Mouse (Mus musculus): ENCODE results near the gene Padi2. TPM values are rescaled to one million over a fixed set of nuclear protein-coding genes. Genes with fewer than 3 reads are reported as not detected.

The Padi2 gene
- polyA plus RNA-seq, 2 experiments: 1.0 to 1.8 TPM

DNA sequence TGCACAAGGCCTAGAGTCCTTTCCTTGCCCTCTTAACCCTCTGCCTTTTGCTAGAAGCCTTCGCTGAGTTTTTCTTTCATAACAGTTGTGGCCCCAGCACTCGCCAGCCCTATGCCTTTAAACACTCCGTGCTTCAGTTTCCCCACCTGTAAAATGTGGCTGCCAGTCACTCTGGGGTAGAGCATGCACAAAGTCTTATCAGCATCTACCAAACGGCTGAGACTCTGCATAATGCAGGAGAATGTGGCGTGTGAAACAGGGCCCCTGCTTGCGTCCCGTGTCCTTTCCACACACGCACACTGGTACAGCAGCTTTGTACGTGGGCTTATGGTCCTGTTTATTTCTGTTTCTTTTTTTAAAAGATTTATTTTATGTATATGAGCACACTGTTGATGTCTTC lies 90.7 kb downstream of the Padi2 start:
- DNase-seq (ENCODE audit: low read depth in 3 of 3, low spot score in 3 of 3) (no peak), ATAC-seq (ENCODE audit: insufficient read depth) (peak; percentile 65)
- Histone ChIP-seq H3K4me1 (replicated peaks; ENCODE audit: control insufficient read depth in 2 of 2, insufficient read depth in 2 of 2, low read length in 1 of 2) (no peaks in the 10 kb centered on the region), H3K9me3 (ENCODE audit: control insufficient read depth, low read length) (no peaks in the 10 kb centered on the region), H3K27me3 (ENCODE audit: control insufficient read depth, insufficient read depth, low read length) (no peaks in the 10 kb centered on the region), H3K9ac (replicated peaks) (no peak overlapping the region), H3K27ac (no peak overlapping the region), H3K4me3 (ENCODE audit: insufficient read depth in 1 of 2, low read depth in 2 of 2, low read length in 2 of 2) (no peak overlapping the region), H3K4me2 (ENCODE audit: low read depth) (no peak overlapping the region), H3K36me3 (replicated peaks; ENCODE audit: control insufficient read depth, insufficient read depth, low read depth) (no peaks in the 10 kb centered on the region; the same call in 1 of the 2 replicates)
- 29% methylated on average over 9 of the region's 9 CpGs for WGBS (ENCODE audit: insufficient replicate concordance)
- TF ChIP-seq CTCF (IDR thresholded peaks at IDR 0.05; ENCODE audit: low read depth) (no peak), EP300 (IDR thresholded peaks at IDR 0.05; ENCODE audit: low read depth) (peak; percentile 21; the same call in 1 of the 2 replicates)

Other genes starting within 250 kb of the Padi2 start
- 2.4 and 2.8 TPM in 2 replicates for gene Arhgef10l, start 240.3 kb upstream of the Padi2 start, polyA plus RNA-seq (2012; rRNA removed)
- gene Arhgef10l, start 240.3 kb upstream of the Padi2 start, polyA plus RNA-seq (2014; fragmentation: Nextera tagmentation; extraction: Ambion mirVana): 2.1 and 2.5 TPM in 2 replicates
- 44.0 and 50.3 TPM in 2 replicates for gene Rcc2, start 205.8 kb upstream of the Padi2 start, polyA plus RNA-seq (2012; rRNA removed)
- 16.5 and 27.6 TPM in 2 replicates for gene Rcc2, start 205.8 kb upstream of the Padi2 start, polyA plus RNA-seq (2014; fragmentation: Nextera tagmentation; extraction: Ambion mirVana)
- gene Padi6, start 163.7 kb upstream of the Padi2 start, polyA plus RNA-seq (2012; rRNA removed): not detected in 2 replicates
- gene Padi6, start 163.7 kb upstream of the Padi2 start, polyA plus RNA-seq (2014; fragmentation: Nextera tagmentation; extraction: Ambion mirVana): not detected in 2 replicates
- 0.37 and 0.58 TPM in 2 replicates for gene Padi4, start 132.1 kb upstream of the Padi2 start, polyA plus RNA-seq (2012; rRNA removed)
- 0.34 and 0.52 TPM in 2 replicates for gene Padi4, start 132.1 kb upstream of the Padi2 start, polyA plus RNA-seq (2014; fragmentation: Nextera tagmentation; extraction: Ambion mirVana)
- gene Padi3, start 95.7 kb upstream of the Padi2 start, polyA plus RNA-seq (2012; rRNA removed): 0.11 and 0.17 TPM in 2 replicates
- gene Padi3, start 95.7 kb upstream of the Padi2 start, polyA plus RNA-seq (2014; fragmentation: Nextera tagmentation; extraction: Ambion mirVana): 0.13 and 0.25 TPM in 2 replicates
- gene Padi1, start 60.6 kb upstream of the Padi2 start, polyA plus RNA-seq (2012; rRNA removed): 0.01 and 0.02 TPM in 2 replicates
- 0.06 TPM in 1 of 2 replicates, not detected in the other for gene Padi1, start 60.6 kb upstream of the Padi2 start, polyA plus RNA-seq (2014; fragmentation: Nextera tagmentation; extraction: Ambion mirVana)
- gene Sdhb, start 54.9 kb downstream of the Padi2 start, polyA plus RNA-seq (2012; rRNA removed): 68.1 and 86.1 TPM in 2 replicates
- 201 and 211 TPM in 2 replicates for gene Sdhb, start 54.9 kb downstream of the Padi2 start, polyA plus RNA-seq (2014; fragmentation: Nextera tagmentation; extraction: Ambion mirVana)
- gene Atp13a2, start 80.5 kb downstream of the Padi2 start, polyA plus RNA-seq (2012; rRNA removed): 17.9 and 21.6 TPM in 2 replicates
- 11.4 and 14.1 TPM in 2 replicates for gene Atp13a2, start 80.5 kb downstream of the Padi2 start, polyA plus RNA-seq (2014; fragmentation: Nextera tagmentation; extraction: Ambion mirVana)
- 7.1 and 10.5 TPM in 2 replicates for gene Mfap2, start 104.1 kb downstream of the Padi2 start, polyA plus RNA-seq (2012; rRNA removed)
- gene Mfap2, start 104.1 kb downstream of the Padi2 start, polyA plus RNA-seq (2014; fragmentation: Nextera tagmentation; extraction: Ambion mirVana): 11.0 and 11.6 TPM in 2 replicates
- gene Crocc, start 154.2 kb downstream of the Padi2 start, polyA plus RNA-seq (2012; rRNA removed): 1.3 and 1.7 TPM in 2 replicates
- gene Crocc, start 154.2 kb downstream of the Padi2 start, polyA plus RNA-seq (2014; fragmentation: Nextera tagmentation; extraction: Ambion mirVana): 0.35 and 0.53 TPM in 2 replicates
- 58.9 and 60.3 TPM in 2 replicates for gene Necap2, start 172.0 kb downstream of the Padi2 start, polyA plus RNA-seq (2012; rRNA removed)
- gene Necap2, start 172.0 kb downstream of the Padi2 start, polyA plus RNA-seq (2014; fragmentation: Nextera tagmentation; extraction: Ambion mirVana): 88.7 and 99.5 TPM in 2 replicates
- 0.03 TPM in 1 of 2 replicates, not detected in the other for gene Spata21, start 182.0 kb downstream of the Padi2 start, polyA plus RNA-seq (2012; rRNA removed)
- not detected in 2 replicates for gene Spata21, start 182.0 kb downstream of the Padi2 start, polyA plus RNA-seq (2014; fragmentation: Nextera tagmentation; extraction: Ambion mirVana)
- gene Szrd1, start 233.4 kb downstream of the Padi2 start, polyA plus RNA-seq (2012; rRNA removed): 13.3 and 14.2 TPM in 2 replicates
- gene Szrd1, start 233.4 kb downstream of the Padi2 start, polyA plus RNA-seq (2014; fragmentation: Nextera tagmentation; extraction: Ambion mirVana): 14.3 and 17.2 TPM in 2 replicates
- 7.5 and 8.3 TPM in 2 replicates for gene Fbxo42, start 241.6 kb downstream of the Padi2 start, polyA plus RNA-seq (2012; rRNA removed)
- 17.6 and 20.6 TPM in 2 replicates for gene Fbxo42, start 241.6 kb downstream of the Padi2 start, polyA plus RNA-seq (2014; fragmentation: Nextera tagmentation; extraction: Ambion mirVana)

Data from liver, embryonic 14.5 days (tissue).